Mouse (Mus musculus) embryonic fibroblast, embryonic 13.5 days (primary cell): Measurements from ENCODE around the gene Gm6205.
"Not testable (repeated sequence)": the region's sequence is repeated elsewhere in the genome, so short reads cannot be mapped to it uniquely, and the experiment has no call there.

Experiments used
- CTCF ChIP-seq: IDR thresholded peaks from 2 replicates; pipeline ENCODE4 v1.5.1; 2011; ENCODE audit warnings: mild to moderate bottlenecking, control low read depth, low read length, moderate library complexity, borderline replicate concordance; ENCODE audit not compliant: insufficient read depth
- POLR2A ChIP-seq: IDR thresholded peaks from 2 replicates; pipeline ENCODE4 v1.6.1; 2011; ENCODE audit warnings: low read depth, mild to moderate bottlenecking, control low read depth, low read length, moderate library complexity

- not testable (repeated sequence) for TF ChIP-seq CTCF, POLR2A
These were observed 31.9 kb upstream of the Gm6205 start, which contains the start of gene Gm3147 for GRCm38 (mm10) chr5:94616242-94616641.
